Mouse (Mus musculus) embryo, embryonic 11 days (tissue): ENCODE measurements around the gene Caln1.

Experiments
- DNase-seq: peaks from one replicate; pipeline ENCODE4 v3.0.0-alpha.2; 2015

Gene Caln1

GRCm38 (mm10) chr5:130395142-130395541 lies 25.9 kb downstream of the Caln1 start:
- no peak for DNase-seq

- DNase-seq: no peak
Measured at GRCm38 (mm10) chr5:130400136-130400917, 31.1 kb downstream of the Caln1 start.

- DNase-seq: peak; percentile 35
Measured at GRCm38 (mm10) chr5:130405201-130405600, 35.9 kb downstream of the Caln1 start.

GRCm38 (mm10) chr5:130409706-130410105 lies 40.5 kb downstream of the Caln1 start:
- DNase-seq: no peak

GRCm38 (mm10) chr5:130411516-130411915 lies 42.3 kb downstream of the Caln1 start:
- DNase-seq: no peak

GRCm38 (mm10) chr5:130447438-130447837 lies 78.2 kb downstream of the Caln1 start:
- no peak for DNase-seq

- peak; percentile 70 for DNase-seq
Measured at GRCm38 (mm10) chr5:130448491-130448890, 79.2 kb downstream of the Caln1 start.

- DNase-seq: peak; percentile 54
Measured at GRCm38 (mm10) chr5:130448931-130449856, 79.9 kb downstream of the Caln1 start.

GRCm38 (mm10) chr5:130450031-130450541 lies 80.8 kb downstream of the Caln1 start:
- peak; percentile 12 for DNase-seq

- no peak for DNase-seq
Measured at GRCm38 (mm10) chr5:130458076-130458475, 88.8 kb downstream of the Caln1 start.

- no peak for DNase-seq
Measured at GRCm38 (mm10) chr5:130472209-130472608, 103.0 kb downstream of the Caln1 start.

- no peak for DNase-seq
Measured at GRCm38 (mm10) chr5:130474876-130475275, 105.6 kb downstream of the Caln1 start.

GRCm38 (mm10) chr5:130476741-130477140 lies 107.5 kb downstream of the Caln1 start:
- DNase-seq: peak; percentile 7

GRCm38 (mm10) chr5:130480290-130480689 lies 111.0 kb downstream of the Caln1 start:
- no peak for DNase-seq

- no peak for DNase-seq
Measured at GRCm38 (mm10) chr5:130491471-130491870, 122.2 kb downstream of the Caln1 start.

GRCm38 (mm10) chr5:130492305-130492704 lies 123.0 kb downstream of the Caln1 start:
- DNase-seq: no peak

- no peak for DNase-seq
Measured at GRCm38 (mm10) chr5:130502541-130502940, 133.3 kb downstream of the Caln1 start.

GRCm38 (mm10) chr5:130504891-130505290 lies 135.6 kb downstream of the Caln1 start:
- no peak for DNase-seq

- DNase-seq: no peak
Measured at GRCm38 (mm10) chr5:130510516-130510915, 141.3 kb downstream of the Caln1 start.

GRCm38 (mm10) chr5:130515395-130515794 lies 146.1 kb downstream of the Caln1 start:
- DNase-seq: no peak

GRCm38 (mm10) chr5:130520527-130520926 lies 151.3 kb downstream of the Caln1 start:
- no peak for DNase-seq

GRCm38 (mm10) chr5:130527416-130527815 lies 158.2 kb downstream of the Caln1 start:
- DNase-seq: no peak

- no peak for DNase-seq
Measured at GRCm38 (mm10) chr5:130547496-130547895, 178.2 kb downstream of the Caln1 start.

GRCm38 (mm10) chr5:130553916-130554315 lies 184.7 kb downstream of the Caln1 start:
- peak; percentile 26 for DNase-seq
